Mouse (Mus musculus) brain, embryonic 14.5 days (tissue): ENCODE results near the gene Fam92b. TPM values are rescaled to one million over a fixed set of nuclear protein-coding genes. Genes with fewer than 3 reads are reported as not detected.

Experiments
- DNase-seq: peaks from one replicate; pipeline ENCODE4 v3.0.0-alpha.2; 2011; ENCODE audit warnings: low read depth
- CTCF ChIP-seq: fragments of 200-500 bp; IDR thresholded peaks from 2 replicates; pipeline ENCODE4 v1.5.1; 2012; ENCODE audit warnings: inconsistent platforms, mild to moderate bottlenecking, moderate library complexity, borderline replicate concordance; ENCODE audit not compliant: insufficient read depth, insufficient read length; ENCODE audit errors: extremely low read depth
- POLR2A ChIP-seq: fragments of 200-500 bp; IDR thresholded peaks from 2 replicates; pipeline ENCODE4 v1.6.1; 2012; ENCODE audit warnings: mild to moderate bottlenecking, inconsistent platforms, borderline replicate concordance; ENCODE audit not compliant: poor library complexity, insufficient read depth, insufficient read length, severe bottlenecking; ENCODE audit errors: extremely low read depth
- polyA plus RNA-seq: library from polyadenylated mRNA; depleted of rRNA; stranded (reverse); fragments of >200 nt; gene quantifications from 2 replicates; pipeline ENCODE4 v1.2.3, GENCODE M21; 2012; rRNA removed

Fam92b gene
- 1.3 and 1.7 TPM in 2 replicates for polyA plus RNA-seq

- TF ChIP-seq POLR2A: no peak
- no peak for TF ChIP-seq CTCF
- peak; percentile 96 for DNase-seq
Observed at GRCm38 (mm10) chr8:120177318-120178123, at the start of gene Fam92b. Fam92b (minus strand) TSS chr8:120177466.

- TF ChIP-seq POLR2A (no peak), CTCF (no peak)
- DNase-seq: peak; percentile 69
Observed at GRCm38 (mm10) chr8:120225421-120226151, 48.3 kb upstream of the Fam92b start.

GRCm38 (mm10) chr8:120224521-120225420 is 47.5 kb upstream of the Fam92b start:
- no peak for DNase-seq
- TF ChIP-seq CTCF (no peak), POLR2A (no peak)

GRCm38 (mm10) chr8:120222548-120222947 is 45.3 kb upstream of the Fam92b start:
- no peak for DNase-seq
- TF ChIP-seq CTCF (no peak), POLR2A (no peak)

- TF ChIP-seq CTCF (no peak), POLR2A (no peak)
- DNase-seq: peak; percentile 92
Observed at GRCm38 (mm10) chr8:120216855-120217830, 39.9 kb upstream of the Fam92b start.

- TF ChIP-seq CTCF (no peak), POLR2A (no peak)
- DNase-seq: peak; percentile 52
Observed at GRCm38 (mm10) chr8:120215416-120216141, 38.3 kb upstream of the Fam92b start.

GRCm38 (mm10) chr8:120213939-120214338 is 36.7 kb upstream of the Fam92b start:
- TF ChIP-seq POLR2A (no peak), CTCF (no peak)
- DNase-seq: peak; percentile 72

- no peak for DNase-seq
- TF ChIP-seq POLR2A (no peak), CTCF (no peak)
Observed at GRCm38 (mm10) chr8:120213229-120213628, 36.0 kb upstream of the Fam92b start.

GRCm38 (mm10) chr8:120212596-120212995 is 35.3 kb upstream of the Fam92b start:
- TF ChIP-seq CTCF (no peak), POLR2A (no peak)
- DNase-seq: no peak

GRCm38 (mm10) chr8:120211345-120211744 is 34.1 kb upstream of the Fam92b start:
- TF ChIP-seq CTCF (peak; percentile 32; the same call in 1 of the 2 replicates), POLR2A (no peak)
- no peak for DNase-seq
